Mouse (Mus musculus) neural tube, embryonic 12.5 days (tissue): ENCODE results near the gene Snx14. TPM values are rescaled to one million over a fixed set of nuclear protein-coding genes. Genes with fewer than 3 reads are reported as not detected.

Source experiments
- ATAC-seq: fragments of 200-750 bp; cut with Nextera tagmentation; 2 replicates; pipeline ENCODE4 v1.8.0; 2017; ENCODE audit warnings: low read depth, mild to moderate bottlenecking, moderate TSS enrichment, moderate library complexity; ENCODE audit not compliant: low FRiP score
- H3K27ac ChIP-seq: fragments of 300-500 bp; sonication (generic); 2 replicates; pipeline ENCODE4 v1.5.1; 2016
- H3K27me3 ChIP-seq: fragments of 300-500 bp; sonication (generic); replicated peaks from 2 replicates; pipeline ENCODE4 v1.6.1; 2016; ENCODE audit warnings: mild to moderate bottlenecking
- H3K36me3 ChIP-seq: fragments of 300-500 bp; sonication (generic); 2 replicates; pipeline ENCODE4 v1.6.1; 2016; ENCODE audit warnings: mild to moderate bottlenecking
- H3K4me1 ChIP-seq: fragments of 300-500 bp; sonication (generic); 2 replicates; pipeline ENCODE4 v1.6.1; 2016
- H3K4me2 ChIP-seq: fragments of 300-500 bp; sonication (generic); replicated peaks from 2 replicates; pipeline ENCODE4 v1.6.1; 2016; ENCODE audit warnings: mild to moderate bottlenecking
- H3K4me3 ChIP-seq: fragments of 300-500 bp; sonication (generic); 2 replicates; pipeline ENCODE4 v1.5.1; 2016
- H3K9ac ChIP-seq: fragments of 300-500 bp; sonication (generic); 2 replicates; pipeline ENCODE4 v1.6.1; 2016; ENCODE audit warnings: mild to moderate bottlenecking
- H3K9me3 ChIP-seq: fragments of 300-500 bp; sonication (generic); 2 replicates; pipeline ENCODE4 v1.6.1; 2016; ENCODE audit warnings: mild to moderate bottlenecking
- WGBS: fragments of 180-500 bp; shearing (Covaris S2); methylation state at CpG from one replicate; pipeline ENCODE4 v1.1.7; 2016; 5-methylcytosine and 5-hydroxymethylcytosine counted together
- polyA plus RNA-seq: library from polyadenylated mRNA; unstranded; fragments of >200 nt; fragmentation: Nextera tagmentation; extraction: Ambion mirVana; gene quantifications from 2 replicates; pipeline ENCODE4 v1.2.1, GENCODE M21; 2016

The Snx14 gene
- polyA plus RNA-seq, 1 experiment from 2014 or later: 22.3 TPM

DNA sequence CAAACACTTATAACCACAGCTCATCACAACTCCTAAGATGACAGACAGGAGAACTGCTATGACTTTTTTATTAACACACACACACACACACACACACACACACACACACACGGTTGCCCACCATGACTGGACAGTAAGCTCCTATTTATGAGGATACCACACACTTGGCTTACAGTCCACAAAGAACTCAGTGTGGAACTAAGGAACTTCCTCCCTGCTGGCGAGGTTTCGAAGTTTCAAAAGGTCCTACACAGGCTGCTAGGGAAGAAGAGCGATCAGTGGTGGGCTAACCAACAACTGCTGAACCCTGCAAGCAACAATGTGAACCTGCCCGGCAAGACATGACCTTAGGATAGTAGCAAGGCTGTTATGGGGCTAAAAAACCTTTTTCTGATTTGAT is 61.3 kb downstream of the Snx14 start:
- WGBS: 87% methylated on average over 5 of the region's 5 CpGs
- no peak overlapping the region for H3K4me2 ChIP-seq
- H3K27me3 ChIP-seq: no peaks in the 10 kb centered on the region
- no peak overlapping the region for H3K4me3 ChIP-seq
- no peaks in the 10 kb centered on the region for H3K9me3 ChIP-seq
- peaks cover 21% of the 10 kb centered on the region; the same call in 1 of the 2 replicates for H3K36me3 ChIP-seq
- H3K9ac ChIP-seq: no peak overlapping the region
- no peaks in the 10 kb centered on the region for H3K4me1 ChIP-seq
- no peak for ATAC-seq
- no peak overlapping the region for H3K27ac ChIP-seq

- WGBS: 88% methylated on average over 2 of the region's 2 CpGs
- H3K4me2 ChIP-seq: no peak overlapping the region
- H3K9me3 ChIP-seq: no peaks in the 10 kb centered on the region
Observed at GRCm38 (mm10) chr9:88373001-88373400, 65.8 kb downstream of the Snx14 start.

DNA sequence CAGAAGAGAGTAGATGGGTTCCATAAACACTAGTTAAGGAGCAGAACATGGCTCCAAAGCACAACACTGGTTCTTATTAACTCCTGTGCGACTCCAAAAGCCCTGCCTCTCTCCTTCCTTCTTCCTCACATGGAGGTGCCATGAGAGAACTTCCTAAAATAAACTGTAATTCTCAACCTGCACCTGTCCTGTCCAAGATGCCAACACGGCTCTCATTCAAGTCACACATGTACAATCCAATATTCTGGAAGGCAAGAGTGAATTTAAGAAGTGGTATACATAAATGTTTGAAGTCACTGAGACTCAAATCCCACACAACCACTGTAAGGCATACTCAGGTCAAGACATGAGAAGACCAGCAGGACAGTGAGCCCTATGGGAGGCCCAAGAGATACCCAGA is 67.6 kb downstream of the Snx14 start:
- Histone ChIP-seq H3K4me1 (no peaks in the 10 kb centered on the region), H3K4me3 (no peak overlapping the region), H3K9me3 (no peaks in the 10 kb centered on the region), H3K9ac (no peak overlapping the region), H3K27me3 (no peaks in the 10 kb centered on the region), H3K4me2 (no peak overlapping the region), H3K27ac (no peak overlapping the region), H3K36me3 (no peaks in the 10 kb centered on the region)
- WGBS: 86% methylated on average over 2 of the region's 2 CpGs
- ATAC-seq: no peak

More at GRCm38 (mm10) chr9:88373001-88373400, 65.8 kb downstream of the Snx14 start:
- Histone ChIP-seq H3K4me1 (no peaks in the 10 kb centered on the region), H3K9ac (no peak overlapping the region), H3K4me3 (no peak overlapping the region), H3K27me3 (no peaks in the 10 kb centered on the region), H3K36me3 (no peaks in the 10 kb centered on the region), H3K27ac (no peak overlapping the region)
- no peak for ATAC-seq

- H3K4me2 ChIP-seq: no peak overlapping the region
- WGBS: 98% methylated on average over 2 of the region's 2 CpGs
Observed at GRCm38 (mm10) chr9:88369666-88370065, 69.1 kb downstream of the Snx14 start.

GRCm38 (mm10) chr9:88368476-88368875 is 70.3 kb downstream of the Snx14 start:
- Histone ChIP-seq H3K9me3 (no peaks in the 10 kb centered on the region), H3K4me2 (no peak overlapping the region), H3K9ac (no peak overlapping the region), H3K4me3 (no peak overlapping the region), H3K27me3 (no peaks in the 10 kb centered on the region), H3K27ac (no peak overlapping the region), H3K4me1 (no peaks in the 10 kb centered on the region), H3K36me3 (no peaks in the 10 kb centered on the region)
- ATAC-seq: no peak
- WGBS: 94% methylated on average over 5 of the region's 5 CpGs

More at GRCm38 (mm10) chr9:88369666-88370065, 69.1 kb downstream of the Snx14 start:
- Histone ChIP-seq H3K27ac (no peak overlapping the region), H3K9ac (no peak overlapping the region), H3K9me3 (no peaks in the 10 kb centered on the region), H3K4me1 (no peaks in the 10 kb centered on the region), H3K27me3 (no peaks in the 10 kb centered on the region), H3K36me3 (no peaks in the 10 kb centered on the region), H3K4me3 (no peak overlapping the region)
- no peak for ATAC-seq

- Histone ChIP-seq H3K4me2 (no peak overlapping the region), H3K36me3 (no peaks in the 10 kb centered on the region), H3K4me3 (no peak overlapping the region), H3K27ac (no peak overlapping the region), H3K9me3 (no peaks in the 10 kb centered on the region), H3K4me1 (no peaks in the 10 kb centered on the region), H3K27me3 (no peaks in the 10 kb centered on the region), H3K9ac (no peak overlapping the region)
- no peak for ATAC-seq
- WGBS: 61% methylated on average over 1 of the region's 1 CpGs
Observed at GRCm38 (mm10) chr9:88367751-88368150, 71.0 kb downstream of the Snx14 start.

- Histone ChIP-seq H3K27me3 (no peaks in the 10 kb centered on the region), H3K4me1 (no peaks in the 10 kb centered on the region), H3K9me3 (no peaks in the 10 kb centered on the region), H3K4me3 (no peak overlapping the region), H3K9ac (no peak overlapping the region), H3K4me2 (no peak overlapping the region), H3K27ac (no peak overlapping the region), H3K36me3 (no peaks in the 10 kb centered on the region)
- ATAC-seq: no peak
- 86% methylated on average over 5 of the region's 5 CpGs for WGBS
Observed at GRCm38 (mm10) chr9:88367322-88367721, 71.4 kb downstream of the Snx14 start.

DNA sequence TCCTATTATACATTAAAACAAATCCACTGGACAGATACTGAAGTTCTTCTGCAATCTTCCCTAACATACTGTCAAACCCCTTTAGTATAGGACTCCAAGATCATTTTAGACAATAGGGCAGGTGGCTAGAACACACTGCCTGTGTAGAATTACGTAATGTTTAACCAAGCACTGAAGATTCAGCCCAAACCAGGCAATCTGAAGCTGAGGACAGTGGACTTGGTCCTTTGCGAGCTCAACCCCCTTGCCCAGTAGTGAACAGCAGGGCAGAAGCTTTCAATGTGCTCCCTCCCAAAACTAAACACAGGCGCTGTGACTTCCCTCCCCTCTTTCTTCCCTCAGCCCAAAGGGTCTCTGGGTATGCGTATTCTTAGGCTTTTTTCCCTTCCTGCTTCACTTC is 71.9 kb downstream of the Snx14 start:
- Histone ChIP-seq H3K4me1 (no peaks in the 10 kb centered on the region), H3K4me3 (no peak overlapping the region), H3K4me2 (no peak overlapping the region), H3K9me3 (no peaks in the 10 kb centered on the region), H3K36me3 (no peaks in the 10 kb centered on the region), H3K27ac (no peak overlapping the region), H3K27me3 (no peaks in the 10 kb centered on the region), H3K9ac (no peak overlapping the region)
- no peak for ATAC-seq
- WGBS: 91% methylated on average over 4 of the region's 4 CpGs

GRCm38 (mm10) chr9:88366308-88366707 is 72.5 kb downstream of the Snx14 start:
- no peaks in the 10 kb centered on the region for H3K9me3 ChIP-seq
- H3K36me3 ChIP-seq: no peaks in the 10 kb centered on the region
- no peak overlapping the region for H3K4me3 ChIP-seq
- 82% methylated on average over 4 of the region's 4 CpGs for WGBS
- ATAC-seq: no peak
- H3K4me1 ChIP-seq: no peaks in the 10 kb centered on the region
- H3K9ac ChIP-seq: no peak overlapping the region
- H3K27ac ChIP-seq: no peak overlapping the region
- H3K4me2 ChIP-seq: no peak overlapping the region
- H3K27me3 ChIP-seq: no peaks in the 10 kb centered on the region

- no peaks in the 10 kb centered on the region for H3K9me3 ChIP-seq
- H3K9ac ChIP-seq: no peak overlapping the region
- 93% methylated on average over 3 of the region's 3 CpGs for WGBS
- H3K36me3 ChIP-seq: no peaks in the 10 kb centered on the region
- H3K4me1 ChIP-seq: no peaks in the 10 kb centered on the region
- no peak overlapping the region for H3K27ac ChIP-seq
- H3K4me2 ChIP-seq: no peak overlapping the region
- H3K4me3 ChIP-seq: no peak overlapping the region
- no peaks in the 10 kb centered on the region for H3K27me3 ChIP-seq
- ATAC-seq: no peak
Observed at GRCm38 (mm10) chr9:88363102-88363501, 75.7 kb downstream of the Snx14 start.

- Histone ChIP-seq H3K36me3 (no peaks in the 10 kb centered on the region), H3K27me3 (no peaks in the 10 kb centered on the region), H3K4me2 (no peak overlapping the region), H3K4me1 (no peaks in the 10 kb centered on the region), H3K9me3 (no peaks in the 10 kb centered on the region), H3K27ac (no peak overlapping the region), H3K4me3 (no peak overlapping the region), H3K9ac (no peak overlapping the region)
- 33% methylated on average over 5 of the region's 5 CpGs for WGBS
- no peak for ATAC-seq
Observed at GRCm38 (mm10) chr9:88362055-88362850, 76.5 kb downstream of the Snx14 start.

GRCm38 (mm10) chr9:88361211-88361909 is 77.4 kb downstream of the Snx14 start:
- Histone ChIP-seq H3K9ac (no peak overlapping the region), H3K4me1 (no peaks in the 10 kb centered on the region), H3K4me2 (no peak overlapping the region), H3K9me3 (no peaks in the 10 kb centered on the region), H3K27ac (no peak overlapping the region), H3K4me3 (no peak overlapping the region), H3K27me3 (no peaks in the 10 kb centered on the region), H3K36me3 (no peaks in the 10 kb centered on the region)
- no peak for ATAC-seq
- WGBS: 81% methylated on average over 14 of the region's 14 CpGs
